Mouse (Mus musculus): ENCODE data around the gene Slc25a12.

GRCm38 (mm10) chr2:71242180-71242579, 125.4 kb downstream of the Slc25a12 start:
- no peak for TF ChIP-seq CTCF (IDR thresholded peaks at IDR 0.05; ENCODE audit: control insufficient read depth, insufficient read depth, insufficient replicate concordance, low read depth, low read length)
- no peak for TF ChIP-seq POLR2A (IDR thresholded peaks at IDR 0.05; ENCODE audit: control insufficient read depth, low read depth, low read length)

Measured in testis, adult 2 months (tissue).